In genomic region chr10:81140717-81141454, GRCm38 (mm10) we compare ENCODE assay signal across 8 mouse cellular contexts. TPM values are rescaled to one million over a fixed set of nuclear protein-coding genes. Genes with fewer than 3 reads are reported as not detected.
DNase-seq lines count a peak whose midpoint lies in the region; ATAC-seq lines count a peak whose summit lies in the region.

No protein-coding gene starts in this region.

- WGBS in embryonic facial prominence, embryonic 10.5 days = 68% methylated on average over 10 of the region's 10 CpGs
- 67% methylated on average over 10 of the region's 10 CpGs for WGBS in hindbrain, embryonic 13.5 days
- 42% methylated on average over 10 of the region's 10 CpGs for WGBS in liver, embryonic 15.5 days (ENCODE audit: insufficient replicate concordance)
- 42% methylated on average over 10 of the region's 10 CpGs for WGBS in stomach, embryonic 14.5 days

- no peak for ATAC-seq in hindbrain, embryonic 13.5 days (ENCODE audit: low FRiP score)
- ATAC-seq in liver, embryonic 15.5 days (ENCODE audit: insufficient read depth) = no peak
- ATAC-seq in stomach, embryonic 14.5 days (ENCODE audit: insufficient number of reproducible peaks, insufficient read depth, low FRiP score, low read depth) = no peak
- no peak for ATAC-seq in megakaryocyte progenitor cell, adult 5-6 weeks (replicated peaks; ENCODE audit: poor library complexity)
- no peak for ATAC-seq in megakaryocyte-erythroid progenitor cell, adult 5-6 weeks (replicated peaks; ENCODE audit: low FRiP score, low TSS enrichment, poor library complexity, severe bottlenecking)

- H3K4me3 ChIP-seq in embryonic facial prominence, embryonic 10.5 days = peak overlapping the region; percentile 93
- peak overlapping the region; percentile 4; the same call in 1 of the 2 replicates for H3K4me3 ChIP-seq in hindbrain, embryonic 13.5 days
- H3K4me3 ChIP-seq in liver, embryonic 15.5 days (replicated peaks) = peak overlapping the region; percentile 86
- peak overlapping the region; percentile 94 for H3K4me3 ChIP-seq in stomach, embryonic 14.5 days (ENCODE audit: low read depth, low read length)

- H3K27me3 ChIP-seq in embryonic facial prominence, embryonic 10.5 days (replicated peaks; ENCODE audit: low read depth, poor library complexity, severe bottlenecking) = peaks cover 3% of the 10 kb centered on the region
- peaks cover under 1% of the 10 kb centered on the region; the same call in 1 of the 2 replicates for H3K27me3 ChIP-seq in hindbrain, embryonic 13.5 days
- no peaks in the 10 kb centered on the region for H3K27me3 ChIP-seq in liver, embryonic 15.5 days
- H3K27me3 ChIP-seq in stomach, embryonic 14.5 days (ENCODE audit: control insufficient read depth, insufficient read depth, low read length) = no peaks in the 10 kb centered on the region

- no peaks in the 10 kb centered on the region for H3K9me3 ChIP-seq in embryonic facial prominence, embryonic 10.5 days
- H3K9me3 ChIP-seq in hindbrain, embryonic 13.5 days = no peaks in the 10 kb centered on the region
- no peaks in the 10 kb centered on the region for H3K9me3 ChIP-seq in liver, embryonic 15.5 days (replicated peaks)
- H3K9me3 ChIP-seq in stomach, embryonic 14.5 days (ENCODE audit: control insufficient read depth, low read depth, low read length) = no peaks in the 10 kb centered on the region

- peak overlapping the region; percentile 96 for H3K4me2 ChIP-seq in hindbrain, embryonic 13.5 days
- H3K4me2 ChIP-seq in liver, embryonic 15.5 days = peak overlapping the region; percentile 92
- peak overlapping the region; percentile 93 for H3K4me2 ChIP-seq in stomach, embryonic 14.5 days (replicated peaks; ENCODE audit: low read depth, low read length)

- DNase-seq in heart, adult 18-20 months = peak; percentile 63 to 74
- DNase-seq in heart, adult 8-10 months (ENCODE audit: low spot score) = no peak
- DNase-seq in embryonic facial prominence, embryonic 10.5 days (ENCODE audit: low spot score) = no peak

- peaks cover 62% of the 10 kb centered on the region for H3K4me1 ChIP-seq in embryonic facial prominence, embryonic 10.5 days
- H3K4me1 ChIP-seq in hindbrain, embryonic 13.5 days (replicated peaks) = peaks cover 59% of the 10 kb centered on the region
- H3K4me1 ChIP-seq in liver, embryonic 15.5 days (replicated peaks) = peaks cover 78% of the 10 kb centered on the region
- H3K4me1 ChIP-seq in stomach, embryonic 14.5 days (ENCODE audit: control insufficient read depth, insufficient read depth, low read length) = peaks cover 39% of the 10 kb centered on the region

- peak overlapping the region; percentile 93; the same call in 1 of the 2 replicates for H3K9ac ChIP-seq in hindbrain, embryonic 13.5 days
- peak overlapping the region; percentile 84 for H3K9ac ChIP-seq in liver, embryonic 15.5 days
- 0 out of 2 replicates have a peak overlapping the region, but pooled peaks have one; percentile 11 for H3K9ac ChIP-seq in stomach, embryonic 14.5 days (replicated peaks; ENCODE audit: low read depth, low read length)

- H3K36me3 ChIP-seq in embryonic facial prominence, embryonic 10.5 days (replicated peaks) = peaks cover 66% of the 10 kb centered on the region
- peaks cover 26% of the 10 kb centered on the region for H3K36me3 ChIP-seq in hindbrain, embryonic 13.5 days
- H3K36me3 ChIP-seq in liver, embryonic 15.5 days (replicated peaks) = peaks cover 61% of the 10 kb centered on the region
- peaks cover 25% of the 10 kb centered on the region for H3K36me3 ChIP-seq in stomach, embryonic 14.5 days (ENCODE audit: control insufficient read depth, insufficient read depth, low read length)

- H3K27ac ChIP-seq in embryonic facial prominence, embryonic 10.5 days (replicated peaks) = peak overlapping the region; percentile 98
- peak overlapping the region; percentile 40 for H3K27ac ChIP-seq in hindbrain, embryonic 13.5 days
- H3K27ac ChIP-seq in liver, embryonic 15.5 days (replicated peaks) = peak overlapping the region; percentile 88
- H3K27ac ChIP-seq in stomach, embryonic 14.5 days (ENCODE audit: low read length) = peak overlapping the region; percentile 56; the same call in 1 of the 2 replicates

RNA-seq across cellular contexts. Expression of gene Zbtb7a, which starts 5.9 kb away (rescaled TPM):
- total RNA-seq in heart, adult 18-20 months (2021) = 10 to 100 TPM; 33.8 to 34.9 TPM
- total RNA-seq in heart, adult 8-10 months (2022) = 10 to 100 TPM; 39.4 to 41.9 (median 40.7) TPM
- polyA plus RNA-seq in embryonic facial prominence, embryonic 10.5 days (2016; fragmentation: Nextera tagmentation; extraction: Ambion mirVana) = 10.4 and 11.7 TPM in 2 replicates
- polyA plus RNA-seq in hindbrain, embryonic 13.5 days (2015; fragmentation: Nextera tagmentation; extraction: Ambion mirVana) = 13.2 and 13.5 TPM in 2 replicates
- polyA plus RNA-seq in liver, embryonic 15.5 days (2015; fragmentation: Nextera tagmentation; extraction: Ambion mirVana) = 47.6 and 56.9 TPM in 2 replicates
- polyA plus RNA-seq in stomach, embryonic 14.5 days (2014; fragmentation: Nextera tagmentation; extraction: Ambion mirVana) = 25.5 and 27.4 TPM in 2 replicates
- 17.4 and 18.9 TPM in 2 replicates for total RNA-seq in megakaryocyte progenitor cell, adult 5-6 weeks (2015)
- total RNA-seq in megakaryocyte progenitor cell, adult 5-6 weeks (2017) = 7.7 and 8.6 TPM in 2 replicates
- total RNA-seq in megakaryocyte-erythroid progenitor cell, adult 5-6 weeks (2014; fragmentation: Nextera tagmentation) = 33.4 and 34.4 TPM in 2 replicates
- 8.5 and 15.9 TPM in 2 replicates for total RNA-seq in megakaryocyte-erythroid progenitor cell, adult 5-6 weeks (2017)

RNA-seq across cellular contexts. Expression of gene Pias4, which starts 26.8 kb away (rescaled TPM):
- 10 to 100 TPM; 16.5 to 16.9 TPM for total RNA-seq in heart, adult 18-20 months (2021)
- total RNA-seq in heart, adult 8-10 months (2022) = 10 to 100 TPM; 16.8 to 18.6 (median 17.0) TPM
- polyA plus RNA-seq in embryonic facial prominence, embryonic 10.5 days (2016; fragmentation: Nextera tagmentation; extraction: Ambion mirVana) = 62.2 and 66.3 TPM in 2 replicates
- 58.4 and 62.3 TPM in 2 replicates for polyA plus RNA-seq in hindbrain, embryonic 13.5 days (2015; fragmentation: Nextera tagmentation; extraction: Ambion mirVana)
- polyA plus RNA-seq in liver, embryonic 15.5 days (2015; fragmentation: Nextera tagmentation; extraction: Ambion mirVana) = 26.0 and 32.6 TPM in 2 replicates
- polyA plus RNA-seq in stomach, embryonic 14.5 days (2014; fragmentation: Nextera tagmentation; extraction: Ambion mirVana) = 32.7 and 40.9 TPM in 2 replicates
- total RNA-seq in megakaryocyte progenitor cell, adult 5-6 weeks (2015) = 9.4 and 10.0 TPM in 2 replicates
- total RNA-seq in megakaryocyte progenitor cell, adult 5-6 weeks (2017) = 9.4 and 9.8 TPM in 2 replicates
- 14.8 and 15.2 TPM in 2 replicates for total RNA-seq in megakaryocyte-erythroid progenitor cell, adult 5-6 weeks (2014; fragmentation: Nextera tagmentation)
- total RNA-seq in megakaryocyte-erythroid progenitor cell, adult 5-6 weeks (2017) = 5.4 and 20.8 TPM in 2 replicates

RNA-seq across cellular contexts. Expression of gene Map2k2, which starts 35.2 kb away (rescaled TPM):
- total RNA-seq in heart, adult 18-20 months (2021) = 100 to 1,000 TPM; 118 to 132 TPM
- 100 to 1,000 TPM; 110 to 137 (median 130) TPM for total RNA-seq in heart, adult 8-10 months (2022)
- 222 and 225 TPM in 2 replicates for polyA plus RNA-seq in embryonic facial prominence, embryonic 10.5 days (2016; fragmentation: Nextera tagmentation; extraction: Ambion mirVana)
- polyA plus RNA-seq in hindbrain, embryonic 13.5 days (2015; fragmentation: Nextera tagmentation; extraction: Ambion mirVana) = 224 and 227 TPM in 2 replicates
- 111 and 117 TPM in 2 replicates for polyA plus RNA-seq in liver, embryonic 15.5 days (2015; fragmentation: Nextera tagmentation; extraction: Ambion mirVana)
- polyA plus RNA-seq in stomach, embryonic 14.5 days (2014; fragmentation: Nextera tagmentation; extraction: Ambion mirVana) = 164 and 167 TPM in 2 replicates
- 34.4 and 42.5 TPM in 2 replicates for total RNA-seq in megakaryocyte progenitor cell, adult 5-6 weeks (2015)
- 50.1 and 54.9 TPM in 2 replicates for total RNA-seq in megakaryocyte progenitor cell, adult 5-6 weeks (2017)
- total RNA-seq in megakaryocyte-erythroid progenitor cell, adult 5-6 weeks (2014; fragmentation: Nextera tagmentation) = 111 and 122 TPM in 2 replicates
- total RNA-seq in megakaryocyte-erythroid progenitor cell, adult 5-6 weeks (2017) = 38.7 and 50.2 TPM in 2 replicates

RNA-seq across cellular contexts. Expression of gene Eef2, which starts 35.5 kb away (rescaled TPM):
- 1,000 to 10,000 TPM; 1,062 to 1,185 TPM for total RNA-seq in heart, adult 18-20 months (2021)
- 1,000 to 10,000 TPM; 1,076 to 1,267 (median 1,170) TPM for total RNA-seq in heart, adult 8-10 months (2022)
- 564 and 572 TPM in 2 replicates for polyA plus RNA-seq in embryonic facial prominence, embryonic 10.5 days (2016; fragmentation: Nextera tagmentation; extraction: Ambion mirVana)
- polyA plus RNA-seq in hindbrain, embryonic 13.5 days (2015; fragmentation: Nextera tagmentation; extraction: Ambion mirVana) = 561 and 576 TPM in 2 replicates
- 270 and 306 TPM in 2 replicates for polyA plus RNA-seq in liver, embryonic 15.5 days (2015; fragmentation: Nextera tagmentation; extraction: Ambion mirVana)
- polyA plus RNA-seq in stomach, embryonic 14.5 days (2014; fragmentation: Nextera tagmentation; extraction: Ambion mirVana) = 416 and 434 TPM in 2 replicates
- 526 and 599 TPM in 2 replicates for total RNA-seq in megakaryocyte progenitor cell, adult 5-6 weeks (2015)
- total RNA-seq in megakaryocyte progenitor cell, adult 5-6 weeks (2017) = 1,508 and 1,553 TPM in 2 replicates
- total RNA-seq in megakaryocyte-erythroid progenitor cell, adult 5-6 weeks (2014; fragmentation: Nextera tagmentation) = 1,282 and 1,455 TPM in 2 replicates
- 1,743 and 1,799 TPM in 2 replicates for total RNA-seq in megakaryocyte-erythroid progenitor cell, adult 5-6 weeks (2017)

RNA-seq across cellular contexts. Expression of gene Dapk3, which starts 41.9 kb away (rescaled TPM):
- total RNA-seq in heart, adult 18-20 months (2021) = 10 to 100 TPM; 29.9 to 34.5 TPM
- 10 to 100 TPM; 26.3 to 35.5 (median 29.8) TPM for total RNA-seq in heart, adult 8-10 months (2022)
- 51.5 and 53.2 TPM in 2 replicates for polyA plus RNA-seq in embryonic facial prominence, embryonic 10.5 days (2016; fragmentation: Nextera tagmentation; extraction: Ambion mirVana)
- 59.1 and 61.7 TPM in 2 replicates for polyA plus RNA-seq in hindbrain, embryonic 13.5 days (2015; fragmentation: Nextera tagmentation; extraction: Ambion mirVana)
- 16.6 and 17.8 TPM in 2 replicates for polyA plus RNA-seq in liver, embryonic 15.5 days (2015; fragmentation: Nextera tagmentation; extraction: Ambion mirVana)
- 48.9 and 58.7 TPM in 2 replicates for polyA plus RNA-seq in stomach, embryonic 14.5 days (2014; fragmentation: Nextera tagmentation; extraction: Ambion mirVana)
- 15.5 and 17.2 TPM in 2 replicates for total RNA-seq in megakaryocyte progenitor cell, adult 5-6 weeks (2015)
- 37.2 and 54.7 TPM in 2 replicates for total RNA-seq in megakaryocyte progenitor cell, adult 5-6 weeks (2017)
- 27.7 and 51.7 TPM in 2 replicates for total RNA-seq in megakaryocyte-erythroid progenitor cell, adult 5-6 weeks (2014; fragmentation: Nextera tagmentation)
- 16.2 and 30.9 TPM in 2 replicates for total RNA-seq in megakaryocyte-erythroid progenitor cell, adult 5-6 weeks (2017)

Comparison
In these comparisons a context has a peak if more than half of its experiments do, and no peak if none do; other contexts are left out.
1. DNase-seq: peak in heart, adult 18-20 months (2 of 2); none in heart, adult 8-10 months (single experiment) and embryonic facial prominence, embryonic 10.5 days (single experiment).
2. H3K27ac ChIP-seq: peak in every context shown above with its lines; median percentile 98 in embryonic facial prominence, embryonic 10.5 days; 88 in liver, embryonic 15.5 days; 56 in stomach, embryonic 14.5 days; 40 in hindbrain, embryonic 13.5 days.
3. H3K4me3 ChIP-seq: peak in every context shown above with its lines; median percentile 94 in stomach, embryonic 14.5 days; 93 in embryonic facial prominence, embryonic 10.5 days; 86 in liver, embryonic 15.5 days; 4 in hindbrain, embryonic 13.5 days.
4. H3K9ac ChIP-seq: peak in every context shown above with its lines; median percentile 93 in hindbrain, embryonic 13.5 days; 84 in liver, embryonic 15.5 days; 11 in stomach, embryonic 14.5 days.
5. Peak in every context shown above with its lines, with median percentiles within 50 percentile points of each other: H3K4me2 ChIP-seq.